Mouse (Mus musculus): ENCODE results near the gene Arhgef3. TPM values are rescaled to one million over a fixed set of nuclear protein-coding genes. Genes with fewer than 3 reads are reported as not detected.
A peak's percentile ranks its signal among the peaks of the same experiment; 100 is the strongest.

Gene Arhgef3
- total and polyA plus RNA-seq, 3 experiments = 6.7 to 15.2 (median 11.9) TPM

GRCm38 (mm10) chr14:27327862-27328261 lies 213.2 kb downstream of the Arhgef3 start:
- no peak for ATAC-seq (ENCODE audit: extremely low read depth, insufficient number of reproducible peaks, low FRiP score, poor library complexity, severe bottlenecking)
- Histone ChIP-seq H3K4me3 (ENCODE audit: low read depth, low read length) (no peak overlapping the region), H3K27me3 (ENCODE audit: insufficient read depth, low read length) (peaks cover 54% of the 10 kb centered on the region), H3K4me1 (ENCODE audit: insufficient read depth, low read depth, low read length) (peaks cover 4% of the 10 kb centered on the region; the same call in 1 of the 2 replicates), H3K36me3 (replicated peaks) (no peaks in the 10 kb centered on the region), H3K9me3 (replicated peaks) (no peaks in the 10 kb centered on the region)
- TF ChIP-seq GATA1 (IDR thresholded peaks at IDR 0.05; ENCODE audit: borderline replicate concordance, low read length) (no peak), TAL1 (conservative IDR thresholded peaks at IDR 0.05; ENCODE audit: low read depth, low read length) (no peak), CTCF (IDR thresholded peaks at IDR 0.05; ENCODE audit: low read depth, low read length) (no peak), POLR2AphosphoS5 (IDR thresholded peaks at IDR 0.05; ENCODE audit: insufficient replicate concordance, low read depth, low read length) (no peak), GATA2 (IDR thresholded peaks at IDR 0.05; ENCODE audit: borderline replicate concordance, low read depth, low read length) (no peak)
- DNase-seq (ENCODE audit: low spot score) = no peak

GRCm38 (mm10) chr14:27328952-27329351 lies 214.3 kb downstream of the Arhgef3 start:
- H3K27me3 ChIP-seq (ENCODE audit: insufficient read depth, low read length) = peaks cover 55% of the 10 kb centered on the region
- ATAC-seq (ENCODE audit: extremely low read depth, insufficient number of reproducible peaks, low FRiP score, poor library complexity, severe bottlenecking) (no peak), DNase-seq (ENCODE audit: low spot score) (no peak)
- H3K9me3 ChIP-seq (replicated peaks) = no peaks in the 10 kb centered on the region
- H3K36me3 ChIP-seq (replicated peaks) = no peaks in the 10 kb centered on the region
- H3K4me1 ChIP-seq (ENCODE audit: insufficient read depth, low read depth, low read length) = peaks cover 6% of the 10 kb centered on the region; the same call in 1 of the 2 replicates
- no peak for TF ChIP-seq CTCF (IDR thresholded peaks at IDR 0.05; ENCODE audit: low read depth, low read length)
- TF ChIP-seq POLR2AphosphoS5 (IDR thresholded peaks at IDR 0.05; ENCODE audit: insufficient replicate concordance, low read depth, low read length) = no peak
- no peak overlapping the region for H3K4me3 ChIP-seq (ENCODE audit: low read depth, low read length)

GRCm38 (mm10) chr14:27331490-27332035 lies 216.9 kb downstream of the Arhgef3 start:
- H3K4me3 ChIP-seq (ENCODE audit: low read depth, low read length) = no peak overlapping the region
- no peaks in the 10 kb centered on the region for H3K36me3 ChIP-seq (replicated peaks)
- TF ChIP-seq POLR2AphosphoS5 (IDR thresholded peaks at IDR 0.05; ENCODE audit: insufficient replicate concordance, low read depth, low read length) (no peak), GATA2 (IDR thresholded peaks at IDR 0.05; ENCODE audit: borderline replicate concordance, low read depth, low read length) (no peak), TAL1 (conservative IDR thresholded peaks at IDR 0.05; ENCODE audit: low read depth, low read length) (no peak), GATA1 (IDR thresholded peaks at IDR 0.05; ENCODE audit: borderline replicate concordance, low read length) (no peak), CTCF (IDR thresholded peaks at IDR 0.05; ENCODE audit: low read depth, low read length) (no peak)
- no peaks in the 10 kb centered on the region for H3K9me3 ChIP-seq (replicated peaks)
- DNase-seq (ENCODE audit: low spot score) = no peak
- no peak for ATAC-seq (ENCODE audit: extremely low read depth, insufficient number of reproducible peaks, low FRiP score, poor library complexity, severe bottlenecking)
- peaks cover 53% of the 10 kb centered on the region for H3K27me3 ChIP-seq (ENCODE audit: insufficient read depth, low read length)
- peaks cover 24% of the 10 kb centered on the region for H3K4me1 ChIP-seq (ENCODE audit: insufficient read depth, low read depth, low read length)

- no peak overlapping the region for H3K4me3 ChIP-seq (ENCODE audit: low read depth, low read length)
- H3K4me1 ChIP-seq (ENCODE audit: insufficient read depth, low read depth, low read length) = peaks cover 33% of the 10 kb centered on the region
- H3K9me3 ChIP-seq (replicated peaks) = no peaks in the 10 kb centered on the region
- H3K27me3 ChIP-seq (ENCODE audit: insufficient read depth, low read length) = peaks cover 52% of the 10 kb centered on the region
- no peak for DNase-seq (ENCODE audit: low spot score)
- no peaks in the 10 kb centered on the region for H3K36me3 ChIP-seq (replicated peaks)
- ATAC-seq (ENCODE audit: extremely low read depth, insufficient number of reproducible peaks, low FRiP score, poor library complexity, severe bottlenecking) = no peak
- no peak for TF ChIP-seq GATA1 (IDR thresholded peaks at IDR 0.05; ENCODE audit: borderline replicate concordance, low read length)
- TF ChIP-seq GATA2 (IDR thresholded peaks at IDR 0.05; ENCODE audit: borderline replicate concordance, low read depth, low read length) = no peak
- no peak for TF ChIP-seq TAL1 (conservative IDR thresholded peaks at IDR 0.05; ENCODE audit: low read depth, low read length)
- TF ChIP-seq CTCF (IDR thresholded peaks at IDR 0.05; ENCODE audit: low read depth, low read length) = no peak
- TF ChIP-seq POLR2AphosphoS5 (IDR thresholded peaks at IDR 0.05; ENCODE audit: insufficient replicate concordance, low read depth, low read length) = no peak
Measured at GRCm38 (mm10) chr14:27332359-27332987, 217.8 kb downstream of the Arhgef3 start.

- Histone ChIP-seq H3K4me1 (ENCODE audit: insufficient read depth, low read depth, low read length) (peaks cover 51% of the 10 kb centered on the region), H3K9me3 (replicated peaks) (no peaks in the 10 kb centered on the region), H3K27me3 (ENCODE audit: insufficient read depth, low read length) (peaks cover 34% of the 10 kb centered on the region), H3K36me3 (replicated peaks) (no peaks in the 10 kb centered on the region), H3K4me3 (ENCODE audit: low read depth, low read length) (peak overlapping the region; percentile 82)
- ATAC-seq (ENCODE audit: extremely low read depth, insufficient number of reproducible peaks, low FRiP score, poor library complexity, severe bottlenecking) (peak; percentile 75), DNase-seq (ENCODE audit: low spot score) (peak; percentile 71)
- TF ChIP-seq GATA1 (IDR thresholded peaks at IDR 0.05; ENCODE audit: borderline replicate concordance, low read length) (no peak), TAL1 (conservative IDR thresholded peaks at IDR 0.05; ENCODE audit: low read depth, low read length) (no peak), POLR2AphosphoS5 (IDR thresholded peaks at IDR 0.05; ENCODE audit: insufficient replicate concordance, low read depth, low read length) (no peak), CTCF (IDR thresholded peaks at IDR 0.05; ENCODE audit: low read depth, low read length) (no peak), GATA2 (IDR thresholded peaks at IDR 0.05; ENCODE audit: borderline replicate concordance, low read depth, low read length) (no peak)
Measured at GRCm38 (mm10) chr14:27335331-27336207, 220.9 kb downstream of the Arhgef3 start.

All from G1E (cell line).